Comparison of ENCODE assay signal across 8 mouse cellular contexts in genomic region chr11:33512854-33513375, GRCm38 (mm10). TPM values are rescaled to one million over a fixed set of nuclear protein-coding genes. Genes with fewer than 3 reads are reported as not detected.
DNase-seq lines count a peak whose midpoint lies in the region; ATAC-seq and TF ChIP-seq lines count a peak whose summit lies in the region.

No protein-coding gene starts in this region.

- H3K9me3 ChIP-seq in hindbrain, embryonic 11.5 days (ENCODE audit: control insufficient read depth, low read length) = no peaks in the 10 kb centered on the region
- no peaks in the 10 kb centered on the region for H3K9me3 ChIP-seq in lung, embryonic 14.5 days (ENCODE audit: low read depth, low read length)

- peak; percentile 56 for TF ChIP-seq CTCF in lung, embryonic 14.5 days (IDR thresholded peaks at IDR 0.05; ENCODE audit: low read depth)

- peak; percentile 78 for DNase-seq in adrenal gland, postnatal 10 days
- peak; percentile 76 to 80 for DNase-seq in cerebellum, postnatal 36 days
- DNase-seq in frontal cortex, postnatal 14 days (ENCODE audit: low spot score in 2 of 2) = peak; percentile 43 to 67
- DNase-seq in hindbrain, embryonic 11.5 days (ENCODE audit: low spot score) = peak; percentile 82
- DNase-seq in layer of hippocampus, adult 9-10 months (ENCODE audit: low spot score) = peak; percentile 35
- DNase-seq in lung, embryonic 14.5 days = peak; percentile 76
- DNase-seq in retina, adult 2 months (ENCODE audit: low read depth, low spot score) = peak; percentile 26
- peak; percentile 79 for DNase-seq in yolk sac, embryonic 10.5 days (ENCODE audit: low spot score)

- H3K4me1 ChIP-seq in hindbrain, embryonic 11.5 days (replicated peaks; ENCODE audit: control insufficient read depth, insufficient read depth, low read length) = no peaks in the 10 kb centered on the region
- no peaks in the 10 kb centered on the region for H3K4me1 ChIP-seq in lung, embryonic 14.5 days (ENCODE audit: insufficient read depth)

- WGBS in hindbrain, embryonic 11.5 days = under 1% methylated on average over 38 of the region's 43 CpGs
- under 1% methylated on average over 37 of the region's 43 CpGs for WGBS in lung, embryonic 14.5 days

- H3K27ac ChIP-seq in hindbrain, embryonic 11.5 days (ENCODE audit: low read depth, low read length) = peak overlapping the region; percentile 90
- peak overlapping the region; percentile 72 for H3K27ac ChIP-seq in lung, embryonic 14.5 days (ENCODE audit: low read depth)

- H3K9ac ChIP-seq in hindbrain, embryonic 11.5 days (ENCODE audit: low read depth, low read length) = peak overlapping the region; percentile 79
- H3K9ac ChIP-seq in lung, embryonic 14.5 days = peak overlapping the region; percentile 73

- H3K36me3 ChIP-seq in hindbrain, embryonic 11.5 days (ENCODE audit: control insufficient read depth, insufficient read depth, low read length) = no peaks in the 10 kb centered on the region
- no peaks in the 10 kb centered on the region for H3K36me3 ChIP-seq in lung, embryonic 14.5 days (ENCODE audit: insufficient read depth)

- H3K4me3 ChIP-seq in hindbrain, embryonic 11.5 days (ENCODE audit: low read depth, low read length) = peak overlapping the region; percentile 74
- peak overlapping the region; percentile 83 for H3K4me3 ChIP-seq in lung, embryonic 14.5 days (ENCODE audit: low read depth, low read length)

- H3K27me3 ChIP-seq in hindbrain, embryonic 11.5 days (ENCODE audit: control insufficient read depth, insufficient read depth, low read length) = no peaks in the 10 kb centered on the region
- H3K27me3 ChIP-seq in lung, embryonic 14.5 days (ENCODE audit: insufficient read depth, low read length) = no peaks in the 10 kb centered on the region

- peak; percentile 94 for ATAC-seq in hindbrain, embryonic 11.5 days (ENCODE audit: low FRiP score)
- peak; percentile 93 for ATAC-seq in lung, embryonic 14.5 days (ENCODE audit: insufficient read depth)

- peak overlapping the region; percentile 63 for H3K4me2 ChIP-seq in hindbrain, embryonic 11.5 days (replicated peaks; ENCODE audit: low read depth, low read length)
- peak overlapping the region; percentile 83 for H3K4me2 ChIP-seq in lung, embryonic 14.5 days

RNA-seq across cellular contexts. Expression of gene Ranbp17, which starts 0.6 kb away (rescaled TPM):
- 1 to 10 TPM; 4.2 to 6.7 TPM for total RNA-seq in adrenal gland, postnatal 10 days (2021)
- polyA plus RNA-seq in hindbrain, embryonic 11.5 days (2014; fragmentation: Nextera tagmentation; extraction: Ambion mirVana) = 13.7 and 14.8 TPM in 2 replicates
- polyA plus RNA-seq in lung, embryonic 14.5 days (2014; fragmentation: Nextera tagmentation; extraction: Ambion mirVana) = 6.5 and 6.9 TPM in 2 replicates

Comparison
In these comparisons a context has a peak if more than half of its experiments do, and no peak if none do; other contexts are left out.
1. Peak in every context shown above with its lines: DNase-seq, ATAC-seq, H3K4me3 ChIP-seq and H3K27ac ChIP-seq.
2. DNase-seq: peak in every context shown above with its lines; median percentile 82 in hindbrain, embryonic 11.5 days; 79 in yolk sac, embryonic 10.5 days; 78 in adrenal gland, postnatal 10 days; 78 in cerebellum, postnatal 36 days; 76 in lung, embryonic 14.5 days; 55 in frontal cortex, postnatal 14 days; 35 in layer of hippocampus, adult 9-10 months; 26 in retina, adult 2 months.